Mouse (Mus musculus) spleen, adult 12 weeks (tissue): ENCODE data around the gene Sfn.

Source experiments
- DNase-seq: peaks from one replicate; pipeline ENCODE4 v3.0.0; 2022; ENCODE audit warnings: low spot score

Sfn gene

GRCm38 (mm10) chr4:133577983-133578382 lies 24.0 kb downstream of the Sfn start:
- DNase-seq = no peak

- DNase-seq = no peak
Measured at GRCm38 (mm10) chr4:133574843-133575202, 27.1 kb downstream of the Sfn start.

GRCm38 (mm10) chr4:133574070-133574842 lies 27.7 kb downstream of the Sfn start, which contains the start of gene Gpatch3:
Gene Gpatch3, plus strand, starts transcription at chr4:133574745.
- peak; percentile 72 for DNase-seq

- no peak for DNase-seq
Measured at GRCm38 (mm10) chr4:133570066-133570466, 31.9 kb downstream of the Sfn start.

- DNase-seq = no peak
Measured at GRCm38 (mm10) chr4:133569291-133570065, 32.5 kb downstream of the Sfn start.

GRCm38 (mm10) chr4:133567251-133567650 lies 34.7 kb downstream of the Sfn start:
- no peak for DNase-seq

- DNase-seq = no peak
Measured at GRCm38 (mm10) chr4:133563123-133563571, 38.8 kb downstream of the Sfn start.

- no peak for DNase-seq
Measured at GRCm38 (mm10) chr4:133561622-133562021, 40.3 kb downstream of the Sfn start.

- DNase-seq = no peak
Measured at GRCm38 (mm10) chr4:133559846-133560245, 42.1 kb downstream of the Sfn start.

- no peak for DNase-seq
Measured at GRCm38 (mm10) chr4:133557041-133557717, 44.8 kb downstream of the Sfn start.

- no peak for DNase-seq
Measured at GRCm38 (mm10) chr4:133553448-133554330, 48.3 kb downstream of the Sfn start.

- no peak for DNase-seq
Measured at GRCm38 (mm10) chr4:133552768-133553447, 49.1 kb downstream of the Sfn start, which contains the start of gene Nr0b2. Gene Nr0b2, plus strand, starts transcription at chr4:133553376.

GRCm38 (mm10) chr4:133552029-133552428 lies 49.9 kb downstream of the Sfn start:
- DNase-seq = no peak
